Comparison of ENCODE assay signal across 17 mouse cellular contexts in genomic region chr15:36929088-36929487, GRCm38 (mm10).
"Had no signal": no experiment of that assay in that cellular context is flagged by ENCODE, and none has a peak within 500 bp of the region (broad histone marks: within the 10 kb centered on the region; RNA-seq: fewer than 3 reads in every experiment).

No protein-coding gene starts in this region.

- H3K36me3 ChIP-seq: neural tube, embryonic 12.5 days; neural tube, embryonic 13.5 days; neural tube, embryonic 15.5 days; stomach, embryonic 15.5 days had no signal

- H3K9me3 ChIP-seq: neural tube, embryonic 12.5 days; neural tube, embryonic 13.5 days; neural tube, embryonic 15.5 days; stomach, embryonic 15.5 days had no signal

- H3K27ac ChIP-seq: neural tube, embryonic 12.5 days; neural tube, embryonic 13.5 days; neural tube, embryonic 15.5 days; stomach, embryonic 15.5 days; stomach, postnatal 0 days had no signal

- H3K4me3 ChIP-seq: neural tube, embryonic 12.5 days; neural tube, embryonic 13.5 days; neural tube, embryonic 15.5 days; stomach, embryonic 15.5 days had no signal

- DNase-seq: retina, postnatal 1 day; right cerebral cortex, adult 18-20 months; right cerebral cortex, postnatal 14 days; right cerebral cortex, postnatal 25 days; right cerebral cortex, postnatal 4 days; spleen, adult 18-20 months; thymus, adult 18-20 months; thymus, adult 2 months; thymus, postnatal 14 days; thymus, postnatal 25 days; thymus, postnatal 36 days; thymus, postnatal 4 days had no signal

- H3K4me1 ChIP-seq: neural tube, embryonic 12.5 days; neural tube, embryonic 13.5 days; neural tube, embryonic 15.5 days had no signal

- H3K27me3 ChIP-seq: neural tube, embryonic 12.5 days; neural tube, embryonic 13.5 days; neural tube, embryonic 15.5 days; stomach, embryonic 15.5 days had no signal
